Mouse (Mus musculus): ENCODE results near the gene Tnks2. TPM values are rescaled to one million over a fixed set of nuclear protein-coding genes. Genes with fewer than 3 reads are reported as not detected.
A peak's percentile ranks its signal among the peaks of the same experiment; 100 is the strongest.

Tnks2 gene
- total and polyA plus RNA-seq, 3 experiments: 25.3 to 143 (median 136) TPM

DNA sequence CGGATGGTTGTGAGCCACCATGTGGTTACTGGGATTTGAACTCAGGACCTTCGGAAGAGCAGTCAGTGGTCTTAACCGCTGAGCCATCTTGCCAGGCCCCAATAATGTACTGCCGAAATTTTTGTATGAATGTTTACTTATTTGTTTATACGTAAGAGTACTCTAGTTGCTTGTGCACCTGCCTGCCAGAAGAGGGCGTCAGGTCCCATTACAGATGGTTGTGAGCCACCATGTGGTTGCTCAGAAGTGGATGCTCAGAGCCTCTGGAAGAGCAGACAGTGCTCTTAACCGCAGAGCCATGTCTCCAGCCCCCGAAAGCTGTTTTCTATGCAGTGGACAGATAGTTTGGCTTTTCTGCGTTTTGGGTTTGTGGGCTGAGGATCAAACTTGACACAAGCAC, 63.7 kb downstream of the Tnks2 start:
- DNase-seq (ENCODE audit: low spot score): no peak
- H3K4me1 ChIP-seq (ENCODE audit: insufficient read depth, low read depth, low read length): no peaks in the 10 kb centered on the region
- ATAC-seq (ENCODE audit: extremely low read depth, insufficient number of reproducible peaks, low FRiP score, poor library complexity, severe bottlenecking): no peak

DNA sequence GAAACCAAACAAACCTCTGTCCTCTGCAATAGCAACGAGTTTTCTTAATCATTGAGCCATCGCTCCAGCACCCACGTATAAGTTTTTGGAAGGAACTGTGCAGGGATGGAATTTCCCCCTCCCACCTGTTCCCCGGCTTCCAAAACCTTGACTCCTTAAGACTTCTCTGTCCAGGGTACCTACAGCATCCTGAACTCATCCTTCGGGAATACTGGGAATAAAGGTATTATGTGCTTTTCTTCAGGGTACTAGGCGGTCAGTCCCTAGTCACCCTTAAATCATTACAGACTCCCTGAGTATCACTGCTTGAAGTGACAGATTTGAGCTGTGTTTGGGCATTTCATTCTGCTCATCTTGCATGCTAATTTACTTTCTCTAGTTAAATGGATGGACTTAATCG, 69.3 kb downstream of the Tnks2 start:
- Histone ChIP-seq H3K4me3 (ENCODE audit: low read depth, low read length) (no peak overlapping the region), H3K27me3 (ENCODE audit: insufficient read depth, low read length) (peaks cover 5% of the 10 kb centered on the region; the same call in 1 of the 2 replicates), H3K36me3 (replicated peaks) (no peaks in the 10 kb centered on the region), H3K4me1 (ENCODE audit: insufficient read depth, low read depth, low read length) (peaks cover 5% of the 10 kb centered on the region), H3K9me3 (replicated peaks) (no peaks in the 10 kb centered on the region)
- no peak for TF ChIP-seq TAL1 (conservative IDR thresholded peaks at IDR 0.05; ENCODE audit: low read depth, low read length)
- no peak for TF ChIP-seq POLR2AphosphoS5 (IDR thresholded peaks at IDR 0.05; ENCODE audit: insufficient replicate concordance, low read depth, low read length)
- TF ChIP-seq GATA2 (IDR thresholded peaks at IDR 0.05; ENCODE audit: borderline replicate concordance, low read depth, low read length): no peak
- no peak for DNase-seq (ENCODE audit: low spot score)
- ATAC-seq (ENCODE audit: extremely low read depth, insufficient number of reproducible peaks, low FRiP score, poor library complexity, severe bottlenecking): no peak

More for the DNA sequence above, 63.7 kb downstream of the Tnks2 start:
- H3K9me3 ChIP-seq (replicated peaks): no peaks in the 10 kb centered on the region
- no peaks in the 10 kb centered on the region for H3K27me3 ChIP-seq (ENCODE audit: insufficient read depth, low read length)
- TF ChIP-seq TAL1 (conservative IDR thresholded peaks at IDR 0.05; ENCODE audit: low read depth, low read length) (no peak), GATA2 (IDR thresholded peaks at IDR 0.05; ENCODE audit: borderline replicate concordance, low read depth, low read length) (no peak), CTCF (IDR thresholded peaks at IDR 0.05; ENCODE audit: low read depth, low read length) (no peak; the same call in 1 of the 2 replicates), GATA1 (IDR thresholded peaks at IDR 0.05; ENCODE audit: borderline replicate concordance, low read length) (no peak)
- H3K36me3 ChIP-seq (replicated peaks): peaks cover 37% of the 10 kb centered on the region
- no peak overlapping the region for H3K4me3 ChIP-seq (ENCODE audit: low read depth, low read length)

DNA sequence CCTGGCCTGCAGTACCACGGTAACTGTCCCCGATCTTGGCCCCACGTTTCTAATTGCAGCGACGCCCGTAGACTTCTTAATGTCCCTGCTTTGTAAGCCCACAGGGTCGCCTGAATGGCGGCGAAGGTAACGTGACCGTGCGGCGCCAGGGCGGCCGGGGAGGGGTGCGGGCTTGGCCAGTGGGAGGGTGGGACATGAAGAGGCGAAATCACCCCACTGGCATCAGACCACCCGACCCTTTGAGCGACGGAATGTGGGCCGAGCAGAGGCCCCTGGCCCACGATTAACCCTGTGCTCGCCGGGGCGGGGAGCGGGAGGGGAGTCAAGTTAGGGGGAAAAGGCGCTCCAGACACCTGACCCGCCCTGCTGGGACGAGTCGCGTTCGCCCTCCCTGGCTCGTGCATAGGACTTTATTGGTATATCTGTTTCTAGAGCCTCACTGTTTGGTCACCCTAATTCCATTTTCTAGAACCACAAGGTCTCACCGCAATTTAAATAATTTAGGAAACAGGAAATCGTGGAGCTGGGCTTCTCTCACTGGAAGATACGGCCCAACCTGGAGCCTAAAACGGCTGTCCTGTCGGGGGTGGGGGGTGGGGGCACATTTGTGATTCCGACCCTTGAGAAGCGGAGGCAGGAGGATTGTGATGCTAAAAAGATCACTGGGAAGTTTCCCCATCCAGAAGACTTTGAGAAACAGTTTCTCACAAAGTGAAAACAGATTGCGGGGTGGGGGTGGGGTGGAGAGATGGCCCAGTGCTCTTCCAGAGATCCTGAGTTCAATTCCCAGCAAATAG, 70.4 kb downstream of the Tnks2 start:
- Histone ChIP-seq H3K36me3 (replicated peaks) (no peaks in the 10 kb centered on the region), H3K4me3 (ENCODE audit: low read depth, low read length) (no peak overlapping the region; the same call in 1 of the 2 replicates), H3K4me1 (ENCODE audit: insufficient read depth, low read depth, low read length) (peaks cover 5% of the 10 kb centered on the region), H3K27me3 (ENCODE audit: insufficient read depth, low read length) (peaks cover 5% of the 10 kb centered on the region; the same call in 1 of the 2 replicates), H3K9me3 (replicated peaks) (no peaks in the 10 kb centered on the region)
- no peak for TF ChIP-seq POLR2AphosphoS5 (IDR thresholded peaks at IDR 0.05; ENCODE audit: insufficient replicate concordance, low read depth, low read length)
- TF ChIP-seq GATA1 (IDR thresholded peaks at IDR 0.05; ENCODE audit: borderline replicate concordance, low read length): no peak
- no peak for TF ChIP-seq CTCF (IDR thresholded peaks at IDR 0.05; ENCODE audit: low read depth, low read length)
- no peak for TF ChIP-seq GATA2 (IDR thresholded peaks at IDR 0.05; ENCODE audit: borderline replicate concordance, low read depth, low read length)
- no peak for TF ChIP-seq TAL1 (conservative IDR thresholded peaks at IDR 0.05; ENCODE audit: low read depth, low read length)
- ATAC-seq (ENCODE audit: extremely low read depth, insufficient number of reproducible peaks, low FRiP score, poor library complexity, severe bottlenecking) (no peak), DNase-seq (ENCODE audit: low spot score) (no peak)

DNA sequence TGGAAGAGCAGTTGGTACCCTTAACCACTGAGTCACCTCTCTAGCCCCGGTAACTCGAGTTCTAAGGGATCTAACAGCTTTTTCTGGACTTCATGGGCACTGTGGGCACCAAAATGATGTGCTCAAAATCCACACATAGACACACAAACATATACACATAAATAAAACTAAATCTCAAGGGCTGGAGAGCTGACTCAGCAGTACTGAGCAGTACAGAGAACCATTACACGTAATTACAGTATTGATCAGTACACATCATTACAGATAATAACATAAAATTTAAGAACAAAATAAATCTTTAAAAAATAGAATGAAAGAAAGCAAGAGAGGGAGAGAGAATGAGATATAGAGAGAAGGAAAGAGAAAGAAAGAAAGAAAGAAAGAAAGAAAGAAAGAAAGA, 75.1 kb downstream of the Tnks2 start:
- TF ChIP-seq GATA1 (IDR thresholded peaks at IDR 0.05; ENCODE audit: borderline replicate concordance, low read length) (no peak), TAL1 (conservative IDR thresholded peaks at IDR 0.05; ENCODE audit: low read depth, low read length) (no peak), CTCF (IDR thresholded peaks at IDR 0.05; ENCODE audit: low read depth, low read length) (no peak), POLR2AphosphoS5 (IDR thresholded peaks at IDR 0.05; ENCODE audit: insufficient replicate concordance, low read depth, low read length) (no peak), GATA2 (IDR thresholded peaks at IDR 0.05; ENCODE audit: borderline replicate concordance, low read depth, low read length) (no peak)
- Histone ChIP-seq H3K4me1 (ENCODE audit: insufficient read depth, low read depth, low read length) (peaks cover 13% of the 10 kb centered on the region), H3K4me3 (ENCODE audit: low read depth, low read length) (no peak overlapping the region), H3K9me3 (replicated peaks) (no peaks in the 10 kb centered on the region), H3K36me3 (replicated peaks) (no peaks in the 10 kb centered on the region), H3K27me3 (ENCODE audit: insufficient read depth, low read length) (peaks cover 17% of the 10 kb centered on the region)
- no peak for DNase-seq (ENCODE audit: low spot score)
- no peak for ATAC-seq (ENCODE audit: extremely low read depth, insufficient number of reproducible peaks, low FRiP score, poor library complexity, severe bottlenecking)

DNA sequence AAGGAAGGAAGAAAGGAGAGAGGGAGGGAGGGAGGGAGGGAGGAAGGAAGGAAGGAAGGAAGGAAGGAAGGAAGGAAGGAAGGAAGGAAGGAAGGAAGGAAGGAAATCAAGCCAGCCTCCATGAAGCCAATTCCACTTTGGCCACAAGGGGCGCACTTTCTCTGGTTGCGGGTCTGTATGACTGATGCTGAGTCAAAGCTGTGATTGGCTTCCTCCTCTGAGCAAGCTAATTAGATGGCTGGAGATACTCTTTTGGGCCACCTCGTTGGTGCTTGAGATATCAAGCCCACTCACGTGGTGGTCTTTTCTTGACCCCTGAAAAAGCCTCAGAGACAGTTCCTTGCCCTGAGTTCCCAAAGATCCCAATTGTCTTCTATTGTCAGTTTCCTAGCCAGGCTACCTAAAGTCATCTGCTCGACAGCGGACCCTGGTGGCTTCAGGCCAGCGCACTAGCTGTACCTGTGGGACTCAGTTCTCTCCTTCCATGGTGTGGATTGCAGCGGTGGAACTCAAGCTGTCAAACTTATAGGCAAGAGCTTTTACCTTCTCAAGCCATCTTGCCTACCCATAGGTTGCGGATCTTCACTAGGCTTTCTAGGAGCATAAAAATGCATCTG, 75.8 kb downstream of the Tnks2 start:
- Histone ChIP-seq H3K4me1 (ENCODE audit: insufficient read depth, low read depth, low read length) (peaks cover 9% of the 10 kb centered on the region; the same call in 1 of the 2 replicates), H3K27me3 (ENCODE audit: insufficient read depth, low read length) (peaks cover 14% of the 10 kb centered on the region), H3K36me3 (replicated peaks) (no peaks in the 10 kb centered on the region), H3K4me3 (ENCODE audit: low read depth, low read length) (no peak overlapping the region), H3K9me3 (replicated peaks) (no peaks in the 10 kb centered on the region)
- TF ChIP-seq CTCF (IDR thresholded peaks at IDR 0.05; ENCODE audit: low read depth, low read length): peak; percentile 70
- no peak for TF ChIP-seq GATA2 (IDR thresholded peaks at IDR 0.05; ENCODE audit: borderline replicate concordance, low read depth, low read length)
- ATAC-seq (ENCODE audit: extremely low read depth, insufficient number of reproducible peaks, low FRiP score, poor library complexity, severe bottlenecking) (no peak), DNase-seq (ENCODE audit: low spot score) (peak; percentile 52)

DNA sequence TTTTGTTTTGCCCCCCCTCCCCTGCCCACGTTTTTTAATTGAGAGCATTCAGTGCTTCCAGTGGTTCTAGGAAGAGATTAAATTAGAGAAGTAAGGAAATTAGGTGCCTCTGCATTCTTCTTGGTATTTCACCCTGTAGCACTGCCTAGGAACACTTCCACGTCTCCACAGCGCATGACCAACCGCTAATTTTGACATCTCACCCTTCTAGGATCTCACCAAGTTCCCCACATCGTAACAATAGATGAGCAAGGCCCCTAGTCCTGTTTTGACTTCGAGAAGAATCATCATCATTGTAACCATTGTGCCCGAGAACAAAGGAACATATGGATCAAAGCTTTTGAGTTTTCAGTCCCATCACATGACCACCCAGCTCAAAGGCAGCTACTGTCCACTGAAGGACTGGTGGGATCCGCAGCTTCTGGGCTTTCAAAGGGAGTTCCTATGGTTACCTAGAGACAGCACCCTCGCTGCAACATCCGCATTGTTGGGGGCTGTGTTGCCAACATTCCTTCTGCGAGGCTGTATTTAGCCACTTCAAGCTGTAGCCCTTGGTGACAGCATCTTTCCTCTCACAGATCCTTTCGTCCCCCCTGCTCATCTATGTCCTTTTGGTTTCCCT, 76.5 kb downstream of the Tnks2 start:
- Histone ChIP-seq H3K4me1 (ENCODE audit: insufficient read depth, low read depth, low read length) (peaks cover 9% of the 10 kb centered on the region; the same call in 1 of the 2 replicates), H3K27me3 (ENCODE audit: insufficient read depth, low read length) (peaks cover 14% of the 10 kb centered on the region), H3K4me3 (ENCODE audit: low read depth, low read length) (no peak overlapping the region), H3K36me3 (replicated peaks) (no peaks in the 10 kb centered on the region), H3K9me3 (replicated peaks) (no peaks in the 10 kb centered on the region)
- no peak for DNase-seq (ENCODE audit: low spot score)
- no peak for TF ChIP-seq TAL1 (conservative IDR thresholded peaks at IDR 0.05; ENCODE audit: low read depth, low read length)
- TF ChIP-seq POLR2AphosphoS5 (IDR thresholded peaks at IDR 0.05; ENCODE audit: insufficient replicate concordance, low read depth, low read length): no peak
- no peak for TF ChIP-seq CTCF (IDR thresholded peaks at IDR 0.05; ENCODE audit: low read depth, low read length)
- TF ChIP-seq GATA1 (IDR thresholded peaks at IDR 0.05; ENCODE audit: borderline replicate concordance, low read length): no peak
- TF ChIP-seq GATA2 (IDR thresholded peaks at IDR 0.05; ENCODE audit: borderline replicate concordance, low read depth, low read length): no peak
- no peak for ATAC-seq (ENCODE audit: extremely low read depth, insufficient number of reproducible peaks, low FRiP score, poor library complexity, severe bottlenecking)

All from G1E (cell line).